Mouse (Mus musculus): ENCODE measurements around the gene Card9. TPM values are rescaled to one million over a fixed set of nuclear protein-coding genes. Genes with fewer than 3 reads are reported as not detected.

The Card9 gene
- polyA plus RNA-seq (2015; fragmentation: Nextera tagmentation; extraction: Ambion mirVana) = 9.9 and 10.9 TPM in 2 replicates

DNA sequence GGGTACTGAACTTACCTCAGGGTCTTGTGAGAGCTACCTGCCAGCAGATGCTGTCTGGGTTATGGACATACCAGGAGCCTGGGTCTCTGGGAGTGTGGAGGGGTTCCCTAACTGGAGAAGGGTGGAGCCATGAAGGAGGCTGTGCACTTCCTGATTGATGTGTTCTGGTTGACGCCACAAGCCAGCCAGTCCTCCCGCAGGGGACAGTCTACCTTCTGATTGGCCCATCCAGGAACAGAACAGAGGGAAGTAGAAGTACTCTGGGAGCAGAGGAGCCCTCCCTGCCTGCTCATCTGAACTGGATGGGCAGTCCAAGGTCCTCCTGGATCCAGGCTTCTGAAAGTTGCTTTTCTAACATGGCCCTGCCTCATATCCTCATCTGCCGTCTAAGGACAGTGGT, at the start of gene Card9:
Gene Card9, minus strand, starts transcription at position 147 of the 400 bp plus-strand sequence.
- Histone ChIP-seq H3K4me3 (ENCODE audit: low read depth, low read length) (no peak within 1 kb of the TSS), H3K36me3 (ENCODE audit: insufficient read depth, low read length) (no peaks in the 10 kb centered on the region), H3K4me1 (ENCODE audit: insufficient read depth, low read depth, low read length) (no peaks in the 10 kb centered on the region; the same call in 1 of the 2 replicates), H3K9me3 (ENCODE audit: low read length) (no peaks in the 10 kb centered on the region), H3K9ac (replicated peaks; ENCODE audit: low read depth) (no peak within 1 kb of the TSS), H3K27me3 (replicated peaks; ENCODE audit: insufficient read depth, low read length) (no peaks in the 10 kb centered on the region), H3K27ac (ENCODE audit: low read length) (peak within 1 kb of the TSS; percentile 38; the same call in 1 of the 2 replicates), H3K4me2 (replicated peaks; ENCODE audit: low read depth, low read length) (0 out of 2 replicates have a peak within 1 kb of the TSS, but pooled peaks have one; percentile 11)
- no peak for TF ChIP-seq CTCF (IDR thresholded peaks at IDR 0.05)
- no peak for TF ChIP-seq EP300 (IDR thresholded peaks at IDR 0.05)
- ATAC-seq (peak; percentile 13; the same call in 1 of the 2 replicates), DNase-seq (ENCODE audit: low spot score) (peak; percentile 32)
- WGBS = 33% methylated on average over 3 of the region's 3 CpGs

DNA sequence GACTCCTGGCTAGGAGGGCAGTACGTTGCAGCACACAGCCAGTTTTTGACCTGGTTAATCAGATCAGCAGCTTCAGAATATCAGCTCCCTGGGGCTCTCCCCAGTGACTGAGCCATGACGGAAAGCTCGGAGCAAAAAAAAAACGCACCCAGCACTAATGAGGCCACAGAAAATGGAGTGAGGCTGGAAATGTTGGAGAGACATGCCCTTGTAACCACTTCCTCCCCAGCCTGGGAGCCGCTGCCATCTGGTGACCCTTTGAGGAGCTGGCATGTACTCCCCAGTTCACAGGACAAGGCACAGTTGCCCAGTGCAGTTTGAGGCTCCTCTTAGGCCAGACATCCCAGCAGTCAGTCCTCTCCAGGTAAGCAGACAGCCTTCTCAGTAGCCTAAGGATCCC, 49.4 kb upstream of the Card9 start:
- Histone ChIP-seq H3K27me3 (replicated peaks; ENCODE audit: insufficient read depth, low read length) (no peaks in the 10 kb centered on the region), H3K36me3 (ENCODE audit: insufficient read depth, low read length) (peaks cover 15% of the 10 kb centered on the region; the same call in 1 of the 2 replicates), H3K4me2 (replicated peaks; ENCODE audit: low read depth, low read length) (no peak overlapping the region), H3K9ac (replicated peaks; ENCODE audit: low read depth) (no peak overlapping the region), H3K27ac (ENCODE audit: low read length) (no peak overlapping the region), H3K9me3 (ENCODE audit: low read length) (no peaks in the 10 kb centered on the region), H3K4me1 (ENCODE audit: insufficient read depth, low read depth, low read length) (peaks cover 11% of the 10 kb centered on the region; the same call in 1 of the 2 replicates), H3K4me3 (ENCODE audit: low read depth, low read length) (no peak overlapping the region)
- TF ChIP-seq EP300 (IDR thresholded peaks at IDR 0.05) (no peak), CTCF (IDR thresholded peaks at IDR 0.05) (peak; percentile 8; the same call in 1 of the 2 replicates)
- WGBS = 76% methylated on average over 5 of the region's 5 CpGs
- DNase-seq (ENCODE audit: low spot score) (no peak), ATAC-seq (no peak)

DNA sequence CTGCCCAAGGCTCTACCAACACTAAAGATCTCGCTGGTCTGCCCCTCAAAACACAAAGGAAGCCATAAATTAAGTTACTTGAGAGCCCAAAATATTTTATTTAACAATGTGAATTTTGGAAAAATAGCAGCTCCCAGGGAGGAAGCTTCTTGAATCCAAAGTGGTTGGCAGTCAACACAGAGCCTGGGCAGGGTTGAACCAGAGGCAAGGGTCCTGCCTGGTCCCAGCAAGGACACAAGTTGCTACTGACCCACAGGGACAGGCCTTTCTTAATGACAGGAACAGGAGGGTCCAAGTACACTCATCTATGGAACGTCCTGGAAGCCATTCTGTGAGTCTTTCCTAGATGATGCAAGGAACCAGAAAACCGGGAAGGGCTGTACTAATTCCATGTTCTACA, 48.6 kb upstream of the Card9 start:
- H3K9me3 ChIP-seq (ENCODE audit: low read length) = no peaks in the 10 kb centered on the region
- TF ChIP-seq EP300 (IDR thresholded peaks at IDR 0.05) (no peak), CTCF (IDR thresholded peaks at IDR 0.05) (no peak)
- 0 out of 2 replicates have a peak overlapping the region, but pooled peaks have one; percentile 85 for H3K27ac ChIP-seq (ENCODE audit: low read length)
- peak overlapping the region; percentile 78; the same call in 1 of the 2 replicates for H3K9ac ChIP-seq (replicated peaks; ENCODE audit: low read depth)
- WGBS = 58% methylated on average over 3 of the region's 3 CpGs
- no peaks in the 10 kb centered on the region for H3K27me3 ChIP-seq (replicated peaks; ENCODE audit: insufficient read depth, low read length)
- peaks cover 11% of the 10 kb centered on the region; the same call in 1 of the 2 replicates for H3K4me1 ChIP-seq (ENCODE audit: insufficient read depth, low read depth, low read length)
- H3K4me3 ChIP-seq (ENCODE audit: low read depth, low read length) = peak overlapping the region; percentile 85; the same call in 1 of the 2 replicates
- H3K36me3 ChIP-seq (ENCODE audit: insufficient read depth, low read length) = peaks cover 15% of the 10 kb centered on the region; the same call in 1 of the 2 replicates
- DNase-seq (ENCODE audit: low spot score) (no peak), ATAC-seq (no peak)
- H3K4me2 ChIP-seq (replicated peaks; ENCODE audit: low read depth, low read length) = peak overlapping the region; percentile 79

DNA sequence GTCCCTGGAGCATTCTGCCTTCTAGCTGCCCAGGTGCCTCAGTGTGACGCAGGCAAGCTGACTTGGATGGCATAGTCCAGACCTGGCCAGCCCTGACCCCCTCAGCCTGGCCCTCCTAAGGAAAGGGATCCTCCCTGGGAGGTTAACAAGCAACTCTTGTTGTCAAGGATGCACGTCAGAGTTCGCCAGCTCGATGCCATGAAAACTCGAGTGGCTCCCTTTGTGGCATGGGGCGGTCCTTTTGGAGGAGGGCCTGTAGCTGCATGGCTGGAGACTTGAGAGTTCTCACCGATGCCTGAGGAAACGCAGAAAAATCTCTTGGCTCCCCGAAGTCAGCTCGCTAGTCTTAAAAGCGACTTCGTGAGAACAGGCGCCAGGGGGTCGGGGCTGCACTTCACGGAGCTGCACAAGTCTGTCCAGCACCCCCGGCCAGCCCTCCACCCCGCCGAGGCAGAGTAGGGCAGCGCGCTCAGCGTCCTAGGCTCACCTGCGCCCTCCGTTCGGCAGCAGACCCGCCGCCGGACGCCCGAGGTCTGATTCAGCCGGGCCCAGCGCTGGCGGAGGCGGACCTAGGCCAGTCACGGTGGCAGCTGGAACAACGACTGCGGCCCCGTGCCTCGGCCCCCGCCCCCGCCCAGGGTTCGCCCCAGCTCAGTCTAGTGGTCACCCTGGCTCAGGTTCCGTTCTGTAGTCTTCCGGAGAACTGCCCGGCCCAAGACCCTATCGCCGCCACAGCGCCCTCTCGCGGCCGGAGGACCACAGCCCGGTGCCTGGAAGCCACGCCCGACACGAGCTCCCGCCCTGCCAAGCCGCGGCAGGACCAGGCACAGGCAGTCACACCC, 48.0 kb upstream of the Card9 start, which contains the start of gene Inpp5e:
Gene Inpp5e, minus strand, starts transcription at position 689 of the 842 bp plus-strand sequence.
- under 1% methylated on average over 48 of the region's 57 CpGs for WGBS
- H3K4me2 ChIP-seq (replicated peaks; ENCODE audit: low read depth, low read length) = peak within 1 kb of the TSS; percentile 79

DNA sequence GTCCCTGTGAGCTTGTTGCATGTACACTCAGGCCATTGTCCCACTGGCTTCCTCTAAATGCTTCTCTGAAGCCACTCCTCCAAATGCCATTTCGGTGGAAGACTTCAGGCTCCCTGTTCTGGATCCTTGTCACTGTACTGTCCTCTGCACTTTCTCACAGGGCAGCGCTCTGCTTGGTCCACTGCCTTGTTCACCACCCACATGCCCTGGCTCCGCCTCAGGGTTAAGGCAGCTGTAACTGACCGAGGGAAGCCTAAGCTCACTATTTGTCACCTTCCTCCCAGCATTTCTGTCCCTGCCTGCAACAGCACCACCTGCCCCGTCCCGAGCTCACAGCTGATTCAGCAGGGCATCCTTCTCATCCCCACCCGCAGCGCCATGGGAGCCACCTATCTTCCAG, 42.6 kb upstream of the Card9 start:
- 77% methylated on average over 8 of the region's 8 CpGs for WGBS
- H3K4me2 ChIP-seq (replicated peaks; ENCODE audit: low read depth, low read length) = no peak overlapping the region
- peaks cover 8% of the 10 kb centered on the region; the same call in 1 of the 2 replicates for H3K4me1 ChIP-seq (ENCODE audit: insufficient read depth, low read depth, low read length)
- no peak overlapping the region for H3K4me3 ChIP-seq (ENCODE audit: low read depth, low read length)
- no peaks in the 10 kb centered on the region for H3K27me3 ChIP-seq (replicated peaks; ENCODE audit: insufficient read depth, low read length)
- TF ChIP-seq CTCF (IDR thresholded peaks at IDR 0.05) = no peak
- no peak for TF ChIP-seq EP300 (IDR thresholded peaks at IDR 0.05)
- ATAC-seq (no peak), DNase-seq (ENCODE audit: low spot score) (no peak)
- peaks cover 26% of the 10 kb centered on the region for H3K36me3 ChIP-seq (ENCODE audit: insufficient read depth, low read length)
- H3K9ac ChIP-seq (replicated peaks; ENCODE audit: low read depth) = no peak overlapping the region
- no peaks in the 10 kb centered on the region for H3K9me3 ChIP-seq (ENCODE audit: low read length)
- H3K27ac ChIP-seq (ENCODE audit: low read length) = no peak overlapping the region

More for the DNA sequence above, 48.0 kb upstream of the Card9 start, which contains the start of gene Inpp5e:
- H3K4me3 ChIP-seq (ENCODE audit: low read depth, low read length) = peak within 1 kb of the TSS; percentile 85
- H3K9me3 ChIP-seq (ENCODE audit: low read length) = no peaks in the 10 kb centered on the region
- peaks cover 11% of the 10 kb centered on the region; the same call in 1 of the 2 replicates for H3K4me1 ChIP-seq (ENCODE audit: insufficient read depth, low read depth, low read length)
- peak; percentile 96 for ATAC-seq
- H3K27me3 ChIP-seq (replicated peaks; ENCODE audit: insufficient read depth, low read length) = no peaks in the 10 kb centered on the region
- peak within 1 kb of the TSS; percentile 78 for H3K9ac ChIP-seq (replicated peaks; ENCODE audit: low read depth)
- peak within 1 kb of the TSS; percentile 85 for H3K27ac ChIP-seq (ENCODE audit: low read length)
- peak; percentile 97 for DNase-seq (ENCODE audit: low spot score)
- TF ChIP-seq EP300 (IDR thresholded peaks at IDR 0.05) (no peak), CTCF (IDR thresholded peaks at IDR 0.05) (peak; percentile 98)
- peaks cover 15% of the 10 kb centered on the region; the same call in 1 of the 2 replicates for H3K36me3 ChIP-seq (ENCODE audit: insufficient read depth, low read length)

DNA sequence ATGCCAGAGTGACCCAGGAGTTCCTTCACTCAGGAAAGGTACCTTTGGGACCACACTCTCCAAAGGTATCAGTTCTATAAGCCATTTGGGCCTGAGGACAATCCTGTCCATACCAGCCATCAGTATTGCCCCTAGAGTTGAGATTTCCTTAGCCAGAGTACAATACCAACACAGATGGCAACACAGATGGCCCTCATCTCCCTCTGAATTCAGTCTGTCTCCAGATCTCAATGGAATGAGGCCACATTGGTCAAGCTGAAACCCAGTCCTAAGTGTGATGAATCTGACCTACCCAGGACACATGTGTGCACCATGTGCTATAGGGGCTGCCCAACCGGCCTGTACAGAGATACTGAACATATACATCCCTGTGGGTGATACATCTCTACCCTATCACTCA, 41.5 kb upstream of the Card9 start:
- H3K4me3 ChIP-seq (ENCODE audit: low read depth, low read length) = no peak overlapping the region
- 86% methylated on average over 1 of the region's 1 CpGs for WGBS

More for the DNA sequence above, 41.5 kb upstream of the Card9 start:
- Histone ChIP-seq H3K4me1 (ENCODE audit: insufficient read depth, low read depth, low read length) (no peaks in the 10 kb centered on the region), H3K9ac (replicated peaks; ENCODE audit: low read depth) (no peak overlapping the region), H3K27ac (ENCODE audit: low read length) (no peak overlapping the region), H3K36me3 (ENCODE audit: insufficient read depth, low read length) (peaks cover 33% of the 10 kb centered on the region), H3K9me3 (ENCODE audit: low read length) (no peaks in the 10 kb centered on the region), H3K4me2 (replicated peaks; ENCODE audit: low read depth, low read length) (no peak overlapping the region), H3K27me3 (replicated peaks; ENCODE audit: insufficient read depth, low read length) (no peaks in the 10 kb centered on the region)
- ATAC-seq (no peak), DNase-seq (ENCODE audit: low spot score) (no peak)
- TF ChIP-seq CTCF (IDR thresholded peaks at IDR 0.05) (no peak), EP300 (IDR thresholded peaks at IDR 0.05) (no peak)

All from lung, postnatal 0 days (tissue).